Comparison of ENCODE assay signal across 8 mouse cellular contexts in genomic region chr1:186833441-186833895, GRCm38 (mm10).
A peak's percentile ranks its signal among the peaks of the same experiment; 100 is the strongest.
DNase-seq lines count a peak whose midpoint lies in the region; ATAC-seq lines count a peak whose summit lies in the region.

No protein-coding gene starts in this region.

- intact Hi-C loops in left cerebral cortex, postnatal 25 days (cut with DNase I) = no loop called here

- H3K9me3 ChIP-seq in megakaryocyte, embryonic 14.5 days = no peaks in the 10 kb centered on the region
- no peaks in the 10 kb centered on the region for H3K9me3 ChIP-seq in hindbrain, embryonic 15.5 days
- no peaks in the 10 kb centered on the region for H3K9me3 ChIP-seq in neural tube, embryonic 11.5 days (ENCODE audit: control insufficient read depth, low read length)

- peaks cover 15% of the 10 kb centered on the region for H3K4me1 ChIP-seq in megakaryocyte, embryonic 14.5 days
- H3K4me1 ChIP-seq in hindbrain, embryonic 15.5 days (replicated peaks) = peaks cover 18% of the 10 kb centered on the region
- peaks cover 12% of the 10 kb centered on the region; the same call in 1 of the 2 replicates for H3K4me1 ChIP-seq in neural tube, embryonic 11.5 days (ENCODE audit: control insufficient read depth, insufficient read depth, low read length)

- 0 out of 2 replicates have a peak overlapping the region, but pooled peaks have one; percentile 10 for H3K9ac ChIP-seq in hindbrain, embryonic 15.5 days
- H3K9ac ChIP-seq in neural tube, embryonic 11.5 days (ENCODE audit: low read length) = peak overlapping the region; percentile 57

- peak overlapping the region; percentile 81 for H3K4me2 ChIP-seq in hindbrain, embryonic 15.5 days
- peak overlapping the region; percentile 81 for H3K4me2 ChIP-seq in neural tube, embryonic 11.5 days (ENCODE audit: low read depth)

- 0 out of 2 replicates have a peak overlapping the region, but pooled peaks have one; percentile 12 for H3K27ac ChIP-seq in hindbrain, embryonic 15.5 days (replicated peaks)
- no peak overlapping the region for H3K27ac ChIP-seq in neural tube, embryonic 11.5 days (ENCODE audit: low read depth, low read length)

- ATAC-seq in megakaryocyte, adult 5-6 weeks (ENCODE audit: poor library complexity, severe bottlenecking) = no peak; the same call in 1 of the 2 replicates
- ATAC-seq in hindbrain, embryonic 15.5 days (ENCODE audit: low FRiP score, low read depth) = peak; percentile 66; the same call in 1 of the 2 replicates
- ATAC-seq in neural tube, embryonic 11.5 days (ENCODE audit: insufficient read depth, low FRiP score, low TSS enrichment) = peak; percentile 32; the same call in 1 of the 2 replicates
- ATAC-seq in CD4-positive, CD25-positive, alpha-beta regulatory T cell, adult 4 months = no peak

- whole genome bisulfite sequencing in hindbrain, embryonic 15.5 days = 2% methylated on average over 17 of the region's 17 CpGs
- 2% methylated on average over 17 of the region's 17 CpGs for WGBS in neural tube, embryonic 11.5 days

- peak; percentile 8 for DNase-seq in adrenal gland, adult 2 months
- DNase-seq in adrenal gland, postnatal 4 days (ENCODE audit: low spot score in 2 of 2) = no peak
- peak; percentile 57 for DNase-seq in neural tube, embryonic 11.5 days (ENCODE audit: low spot score)
- DNase-seq in left cerebral cortex, postnatal 25 days (ENCODE audit: low spot score in 2 of 2) = no peak

- no peaks in the 10 kb centered on the region for H3K36me3 ChIP-seq in megakaryocyte, embryonic 14.5 days (replicated peaks; ENCODE audit: low read length)
- H3K36me3 ChIP-seq in hindbrain, embryonic 15.5 days = no peaks in the 10 kb centered on the region
- no peaks in the 10 kb centered on the region for H3K36me3 ChIP-seq in neural tube, embryonic 11.5 days (ENCODE audit: control insufficient read depth, insufficient read depth, low read length)

- peaks cover 19% of the 10 kb centered on the region for H3K27me3 ChIP-seq in megakaryocyte, embryonic 14.5 days (replicated peaks)
- H3K27me3 ChIP-seq in hindbrain, embryonic 15.5 days = peaks cover 10% of the 10 kb centered on the region; the same call in 1 of the 2 replicates
- H3K27me3 ChIP-seq in neural tube, embryonic 11.5 days (ENCODE audit: control insufficient read depth, insufficient read depth, low read length) = peaks cover 2% of the 10 kb centered on the region; the same call in 1 of the 2 replicates

- peak overlapping the region; percentile 67 for H3K4me3 ChIP-seq in megakaryocyte, embryonic 14.5 days (replicated peaks)
- peak overlapping the region; percentile 35 for H3K4me3 ChIP-seq in hindbrain, embryonic 15.5 days
- peak overlapping the region; percentile 40 for H3K4me3 ChIP-seq in neural tube, embryonic 11.5 days (ENCODE audit: low read depth, low read length)

Comparison
In these comparisons a context has a peak if more than half of its experiments do, and no peak if none do; other contexts are left out.
1. DNase-seq: peak in adrenal gland, adult 2 months (single experiment) and neural tube, embryonic 11.5 days (single experiment); none in adrenal gland, postnatal 4 days (0 of 2) and left cerebral cortex, postnatal 25 days (0 of 2).
2. ATAC-seq: peak in hindbrain, embryonic 15.5 days (single experiment) and neural tube, embryonic 11.5 days (single experiment); none in megakaryocyte, adult 5-6 weeks (single experiment) and CD4-positive, CD25-positive, alpha-beta regulatory T cell, adult 4 months (single experiment).
3. Peak in every context shown above with its lines, with median percentiles within 50 percentile points of each other: H3K4me3 ChIP-seq.